Mouse (Mus musculus): Measurements from ENCODE around the gene Kcnk1.

Gene Kcnk1

DNA sequence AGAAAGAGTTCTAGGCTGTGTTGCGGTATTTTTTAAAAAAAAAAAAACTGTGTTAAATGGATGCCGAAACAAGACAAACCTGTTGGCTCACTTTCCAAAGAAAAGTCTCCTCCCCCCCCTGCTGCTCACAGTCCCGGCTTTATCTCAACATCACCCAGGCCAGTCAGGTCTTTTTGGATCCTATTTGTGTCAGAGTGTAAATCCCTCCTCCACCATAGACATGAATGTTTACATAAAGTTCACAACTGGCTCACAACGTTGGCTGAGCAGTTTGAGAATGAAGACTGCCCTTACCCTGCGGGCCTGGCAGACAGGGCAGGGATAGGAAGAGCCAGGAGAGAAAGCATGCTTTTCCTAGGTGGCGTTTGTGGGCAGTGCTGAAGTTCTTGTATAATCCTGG, 2.0 kb downstream of the Kcnk1 start:
- DNase-seq, result no peak

DNA sequence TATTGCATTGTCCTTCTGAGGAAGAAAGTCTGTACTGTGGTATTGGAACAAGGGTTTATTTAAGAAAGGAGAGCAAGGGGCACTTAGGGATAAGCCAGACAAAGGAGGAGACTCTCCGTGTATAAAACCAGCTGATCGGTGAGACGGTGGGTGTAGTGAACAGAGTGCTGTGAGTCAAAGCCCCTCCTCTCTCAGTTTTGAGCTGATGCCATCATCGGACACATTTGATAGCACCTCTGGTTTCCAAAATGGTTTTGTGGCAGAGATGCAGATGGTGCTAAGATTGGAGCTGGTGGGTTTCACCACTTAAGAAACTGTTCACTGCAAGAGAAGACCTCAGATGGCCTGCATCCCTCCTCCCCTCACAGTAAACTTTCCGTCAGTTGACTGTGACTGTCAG, 2.6 kb downstream of the Kcnk1 start:
- no peak for DNase-seq

DNA sequence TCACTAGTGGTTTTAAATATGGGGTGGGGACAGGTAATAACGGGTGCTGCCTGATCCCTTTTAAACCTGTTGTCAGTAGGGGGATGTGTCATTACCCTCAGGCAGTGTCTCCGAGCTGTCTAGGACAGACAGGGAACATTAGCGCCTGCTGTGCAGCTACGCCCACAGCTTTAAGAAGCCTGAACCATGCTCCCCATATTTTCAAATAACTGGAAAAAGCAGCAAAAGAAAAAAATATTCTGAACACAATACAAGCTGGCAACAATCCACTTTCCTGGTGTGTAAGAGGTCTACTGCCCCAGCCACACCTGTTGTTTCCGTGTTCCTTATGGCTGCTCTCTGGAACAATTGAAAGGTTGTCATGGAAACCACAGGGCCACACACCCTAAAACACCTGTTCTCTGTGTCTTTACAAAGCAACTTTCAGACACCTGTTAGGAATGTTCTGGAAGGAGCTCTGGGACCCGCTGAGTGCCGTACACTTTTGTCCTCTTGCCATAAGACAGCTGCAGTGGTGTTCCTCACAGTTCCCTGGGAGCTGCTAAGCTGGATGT, 4.9 kb downstream of the Kcnk1 start:
- DNase-seq, result no peak

DNA sequence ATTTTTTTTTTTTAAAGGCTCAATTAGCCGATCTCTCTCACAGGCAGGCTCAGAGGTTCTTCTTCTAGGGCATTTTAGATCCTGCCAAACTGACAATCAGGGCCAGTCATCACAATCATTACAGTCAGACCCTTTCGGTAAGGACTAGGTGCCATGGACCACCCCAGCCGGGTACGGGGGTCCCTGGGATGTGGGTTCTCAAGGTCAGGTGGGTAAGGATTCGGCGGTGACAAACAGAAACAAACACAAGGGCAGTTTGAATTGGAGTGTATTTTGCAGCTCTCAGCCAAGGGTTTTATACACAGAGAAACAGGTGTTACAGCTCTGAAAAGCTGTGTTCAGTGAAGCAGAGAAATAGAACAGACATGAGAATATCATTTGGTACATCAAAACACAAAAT, 8.6 kb downstream of the Kcnk1 start:
- DNase-seq, result no peak

DNA sequence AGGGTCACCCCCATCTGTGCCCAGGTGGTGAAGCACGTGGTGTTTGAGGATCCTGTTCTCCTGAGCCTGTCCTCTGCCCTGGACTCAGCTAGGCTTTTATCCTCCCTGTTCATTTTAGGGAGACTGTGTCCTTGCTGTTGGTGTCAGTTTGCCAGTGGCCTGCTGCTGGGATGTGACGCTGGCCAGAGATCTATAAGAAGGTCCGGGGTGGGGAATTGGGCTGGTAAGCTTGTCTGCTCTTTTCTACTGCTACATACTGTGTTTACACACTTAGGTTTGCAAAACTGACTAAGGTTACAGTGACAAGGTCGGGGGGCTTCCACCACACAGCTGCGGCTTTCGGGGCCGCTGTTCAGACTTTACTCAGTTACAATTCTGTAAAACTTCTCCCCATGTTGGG, 10.0 kb downstream of the Kcnk1 start:
- no peak for DNase-seq

DNA sequence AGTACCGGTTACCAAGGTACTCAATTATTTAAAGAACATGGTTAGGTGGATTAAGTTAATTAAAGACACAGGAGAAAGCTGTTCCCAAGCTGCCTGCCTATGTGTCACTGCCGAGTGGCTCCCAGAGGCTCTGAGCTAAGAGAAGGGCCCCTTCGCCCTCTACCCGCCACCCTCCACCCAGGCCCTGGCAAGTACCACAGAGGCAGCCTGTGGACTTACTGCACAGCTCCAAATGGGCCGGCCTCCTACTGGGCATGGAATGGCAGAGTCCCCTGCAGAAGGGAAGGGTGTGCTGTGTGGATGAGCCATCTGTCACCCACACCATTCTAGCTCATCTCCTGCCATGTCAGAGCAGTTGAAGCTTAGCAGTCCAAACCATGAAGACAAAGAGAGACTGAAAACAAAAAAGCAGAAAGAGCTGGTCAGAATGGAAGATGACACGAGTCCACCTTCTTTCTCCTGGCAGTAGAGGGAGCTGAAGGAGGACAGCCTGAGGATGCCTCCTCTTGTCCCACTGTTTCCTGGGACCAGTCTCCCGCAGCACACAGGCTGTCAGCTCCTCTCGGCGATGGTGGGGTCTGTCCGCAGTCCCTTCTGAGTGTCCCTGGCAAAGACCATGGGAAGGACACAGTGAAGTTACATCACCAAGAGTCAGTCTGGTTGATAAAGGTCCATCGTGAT, 11.5 kb downstream of the Kcnk1 start:
- no peak for DNase-seq

DNA sequence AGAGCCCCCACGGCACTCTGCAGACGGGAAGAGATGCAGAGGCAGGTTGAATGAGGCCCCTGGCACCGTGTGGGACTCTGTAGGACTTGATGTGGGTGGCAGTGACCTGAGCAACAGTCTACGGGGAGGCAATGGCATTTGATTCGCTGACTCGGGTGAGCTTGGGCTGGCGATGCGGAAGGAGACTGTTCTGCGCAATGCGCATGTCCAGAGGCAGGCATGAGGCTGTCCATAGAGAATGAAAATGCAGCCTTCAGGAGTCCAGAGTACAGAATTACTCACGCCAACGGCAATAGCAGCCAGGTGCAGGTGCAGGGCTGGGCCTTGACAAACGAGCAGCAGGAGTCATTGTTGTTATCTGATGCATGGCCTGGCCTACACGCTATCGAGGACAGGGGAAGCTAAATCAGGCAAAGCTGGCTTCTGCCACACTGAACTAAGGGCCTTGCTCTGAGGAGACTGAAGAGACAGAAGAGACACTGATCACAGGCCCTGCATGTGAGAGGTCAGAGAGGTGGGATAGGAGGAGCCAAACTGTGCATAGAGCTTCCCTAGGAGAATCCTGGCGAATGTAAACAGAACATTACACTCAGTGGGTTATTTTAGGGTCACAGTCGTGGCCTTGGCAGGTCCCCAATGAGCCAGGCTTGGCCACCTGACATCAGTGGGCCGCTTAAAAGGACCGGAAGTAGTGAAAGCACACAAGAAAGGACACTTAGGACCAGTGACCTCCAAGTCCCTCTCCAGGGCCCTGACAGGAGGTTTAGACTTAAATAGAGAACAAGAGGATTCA, 12.8 kb downstream of the Kcnk1 start:
- DNase-seq, result no peak

DNA sequence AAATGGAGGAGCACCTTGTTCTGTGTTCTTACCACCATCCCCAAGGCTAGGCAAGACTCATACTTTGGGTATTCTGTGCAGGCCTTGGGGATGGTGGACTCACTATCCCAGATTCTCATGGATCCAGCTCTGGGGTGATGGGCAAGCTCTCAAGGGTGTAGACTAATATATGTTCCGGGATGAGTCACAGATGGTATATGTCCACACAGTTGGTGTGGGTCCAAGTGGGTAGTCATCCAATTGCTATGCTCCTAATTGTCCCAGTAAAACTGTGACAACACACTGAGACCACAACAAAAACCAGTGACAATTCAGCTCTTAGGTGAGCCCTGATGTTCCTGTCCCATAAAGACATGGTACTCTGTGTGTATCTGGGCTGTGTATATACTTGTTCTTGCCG, 14.0 kb downstream of the Kcnk1 start:
- DNase-seq, result no peak

DNA sequence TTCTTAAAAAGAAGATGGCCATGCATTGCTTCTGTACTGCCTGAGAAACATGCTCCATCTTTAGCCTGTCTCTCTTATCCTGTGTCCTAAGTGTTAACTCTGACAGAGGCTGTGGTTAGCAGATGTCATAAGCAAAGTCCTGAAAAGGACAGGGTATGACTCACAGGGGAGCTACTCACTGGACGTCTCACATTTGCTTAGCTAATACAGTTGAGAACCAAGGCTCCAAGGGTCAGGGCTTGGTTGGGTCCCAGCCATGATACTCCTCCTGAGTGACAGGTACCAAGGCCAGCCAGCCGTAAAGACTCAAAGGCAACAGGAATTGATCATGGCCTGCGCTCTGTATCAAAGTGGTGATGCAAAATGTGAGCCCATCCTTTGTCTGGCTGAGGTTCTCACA, 15.9 kb downstream of the Kcnk1 start:
- no peak for DNase-seq

DNA sequence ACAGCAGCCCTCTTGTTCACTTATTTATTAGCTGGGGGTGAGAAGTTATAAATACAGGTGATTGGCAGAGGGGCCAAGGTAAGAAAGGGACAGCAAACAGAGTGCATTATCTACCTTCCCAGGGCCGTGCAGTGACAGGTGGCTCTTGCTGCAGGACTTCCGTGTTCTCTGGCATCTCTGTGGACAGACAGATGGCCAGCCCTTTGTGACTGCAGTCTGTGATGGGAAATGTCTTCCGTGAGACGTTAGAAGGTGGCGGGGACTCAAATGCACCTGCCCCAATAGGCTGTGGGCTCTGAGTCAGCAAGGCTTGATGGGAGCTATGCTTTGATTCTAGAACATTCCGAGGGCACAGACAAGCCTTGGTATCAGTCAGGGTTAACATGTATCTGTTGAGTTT, 17.4 kb downstream of the Kcnk1 start:
- DNase-seq, result no peak

DNA sequence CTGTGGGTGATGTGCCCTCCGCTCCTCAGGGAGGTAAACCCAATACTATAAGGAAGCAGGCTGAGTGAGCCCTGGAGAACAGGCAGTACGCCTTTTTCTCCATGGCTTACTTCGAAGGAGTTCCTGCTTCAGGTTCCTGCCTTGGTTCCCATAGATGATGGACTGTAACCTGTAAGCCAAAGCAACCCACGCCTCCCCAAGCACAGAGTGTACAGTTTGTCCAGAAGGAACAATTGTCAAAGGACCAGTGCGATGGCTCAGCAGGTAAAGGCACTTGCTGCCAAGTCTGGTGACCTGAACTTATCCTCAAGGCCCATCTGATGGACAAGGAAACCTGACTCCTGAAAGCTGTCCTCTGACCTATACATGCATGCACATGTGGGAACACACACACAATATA, 18.7 kb downstream of the Kcnk1 start:
- no peak for DNase-seq

DNA sequence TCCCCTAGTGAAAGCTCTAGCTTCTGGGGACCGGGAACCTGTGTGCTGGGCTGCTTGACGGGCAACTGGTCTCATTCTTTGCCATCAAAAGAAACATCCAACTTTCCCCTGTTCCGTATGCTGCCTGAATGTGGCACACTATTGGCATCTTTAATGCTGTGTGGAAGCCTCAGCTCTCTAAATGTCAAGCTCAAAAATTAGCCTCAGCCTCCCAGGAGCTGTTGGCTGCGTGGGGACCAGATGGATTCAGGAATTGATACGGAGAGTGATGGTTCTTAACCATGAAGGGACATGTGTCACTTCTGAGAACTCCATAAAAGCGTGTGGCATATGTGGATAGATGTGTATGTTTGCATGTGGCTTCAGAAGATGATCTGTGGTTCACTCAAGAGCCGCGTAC, 27.0 kb downstream of the Kcnk1 start:
- DNase-seq, result no peak

DNA sequence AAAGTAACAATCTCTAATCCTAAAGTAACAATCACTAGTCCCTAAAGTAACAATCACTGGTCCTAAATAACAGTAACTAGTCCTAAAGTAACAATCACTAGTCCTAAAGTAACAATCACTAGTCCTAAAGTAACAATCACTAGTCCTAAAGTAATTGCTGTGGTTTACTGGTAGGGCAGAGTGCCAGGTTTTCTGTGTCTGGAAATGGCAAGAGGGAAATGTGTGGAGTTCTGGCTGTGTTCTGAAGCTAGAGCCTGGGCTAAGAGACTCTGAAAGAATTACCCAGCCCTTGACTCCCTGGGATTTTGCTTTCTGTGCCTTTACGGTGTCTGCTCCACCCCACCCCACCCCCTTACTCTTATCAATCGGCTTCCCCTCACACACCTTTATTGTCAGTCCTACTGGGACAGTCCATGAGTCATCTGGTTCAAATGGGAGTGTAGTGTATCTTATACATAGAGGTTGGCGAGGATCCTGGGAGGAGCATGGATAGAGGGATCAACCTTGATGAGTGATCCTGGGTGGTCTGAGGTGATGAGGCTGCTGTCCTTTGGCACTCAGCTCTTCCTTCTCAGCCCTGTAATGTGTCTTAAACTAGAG, 28.8 kb downstream of the Kcnk1 start:
- DNase-seq, result no peak

DNA sequence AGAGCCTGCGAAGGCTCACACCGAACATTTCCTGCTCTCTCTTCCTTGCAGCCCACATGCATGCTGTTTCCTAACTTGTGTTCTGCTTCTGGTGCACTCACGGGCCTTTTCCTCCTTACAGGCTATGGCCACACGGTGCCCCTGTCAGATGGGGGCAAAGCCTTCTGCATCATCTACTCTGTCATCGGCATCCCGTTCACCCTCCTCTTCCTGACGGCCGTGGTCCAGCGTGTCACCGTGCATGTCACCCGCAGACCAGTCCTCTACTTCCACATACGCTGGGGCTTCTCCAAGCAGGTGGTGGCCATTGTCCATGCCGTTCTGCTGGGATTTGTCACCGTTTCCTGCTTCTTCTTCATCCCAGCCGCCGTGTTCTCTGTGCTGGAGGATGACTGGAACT, 29.9 kb downstream of the Kcnk1 start:
- DNase-seq, result no peak

DNA sequence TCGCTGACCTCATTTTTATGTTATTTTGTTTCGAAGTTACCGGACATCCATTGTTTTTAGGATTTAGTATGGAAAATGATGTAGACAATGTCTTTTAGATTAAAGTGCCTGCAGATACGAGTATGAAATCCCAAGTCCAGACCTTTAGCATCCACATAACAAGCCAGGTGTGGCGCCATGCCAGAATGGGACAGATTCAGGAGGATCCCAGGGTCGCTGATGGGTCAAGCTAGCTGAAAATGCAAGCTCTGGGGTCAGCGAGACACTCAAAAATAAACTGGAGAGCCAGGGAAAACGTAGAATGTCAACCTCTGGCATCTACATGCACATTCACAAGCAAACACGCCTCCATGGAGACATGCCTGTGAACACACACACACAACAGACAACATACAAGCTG, 31.2 kb downstream of the Kcnk1 start:
- no peak for DNase-seq

DNA sequence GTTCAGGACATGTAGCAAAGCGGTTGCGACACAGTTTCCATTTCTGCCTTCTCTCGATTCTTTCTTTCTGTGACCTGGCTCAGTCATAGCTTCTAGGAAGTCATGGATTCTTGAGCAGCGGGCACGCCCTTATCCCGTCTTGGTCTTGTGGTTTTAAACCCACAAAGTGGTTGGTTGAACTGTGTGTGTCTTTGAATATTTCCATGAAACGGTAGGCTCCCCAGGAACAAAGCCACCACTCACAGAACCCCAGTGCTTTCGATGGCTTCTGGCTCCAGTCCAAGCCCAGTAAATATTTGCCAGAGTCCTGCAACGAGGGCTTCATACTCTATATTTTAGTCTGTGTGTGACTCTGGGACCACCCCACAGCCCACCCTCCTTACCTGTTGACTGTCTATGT, 31.6 kb downstream of the Kcnk1 start:
- no peak for DNase-seq

DNA sequence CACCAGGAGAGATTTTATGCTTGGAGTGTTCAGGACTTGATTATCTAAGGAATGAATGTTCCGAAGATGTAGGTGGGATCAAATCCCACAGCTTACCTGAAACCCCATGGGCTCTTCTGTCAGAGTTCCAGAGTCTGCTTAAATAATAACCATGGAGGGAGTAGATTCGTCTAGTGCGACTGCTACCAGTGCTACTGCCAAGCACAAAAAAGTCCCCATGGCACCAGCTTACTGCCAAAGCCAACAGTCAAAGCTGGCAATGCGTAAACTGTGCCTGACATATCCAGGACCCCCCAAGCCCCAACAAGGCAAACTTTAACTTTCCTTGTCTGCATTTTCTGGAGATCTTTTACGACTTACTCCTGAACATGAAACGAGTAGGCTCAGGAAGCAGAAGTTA, 32.5 kb downstream of the Kcnk1 start:
- DNase-seq, result no peak

DNA sequence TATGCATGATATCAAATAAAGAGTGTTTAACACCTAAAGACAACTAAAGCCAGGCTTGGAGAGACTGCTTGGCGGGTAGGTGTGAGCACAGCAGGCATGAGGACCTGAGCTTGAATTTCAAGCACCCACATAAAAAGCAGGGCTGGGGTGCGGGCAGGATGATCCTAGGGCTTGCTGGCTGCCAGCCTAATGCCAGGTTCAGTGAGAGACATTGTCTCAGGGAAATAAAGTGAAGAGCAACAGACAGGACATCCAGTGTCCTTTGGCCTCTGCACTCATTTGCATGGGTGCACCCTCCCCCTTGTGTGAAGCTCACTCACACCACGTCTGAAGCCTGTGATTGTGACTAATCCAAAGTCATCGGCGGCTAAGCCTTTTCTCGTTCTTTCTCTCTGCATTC, 34.0 kb downstream of the Kcnk1 start:
- DNase-seq, result no peak

DNA sequence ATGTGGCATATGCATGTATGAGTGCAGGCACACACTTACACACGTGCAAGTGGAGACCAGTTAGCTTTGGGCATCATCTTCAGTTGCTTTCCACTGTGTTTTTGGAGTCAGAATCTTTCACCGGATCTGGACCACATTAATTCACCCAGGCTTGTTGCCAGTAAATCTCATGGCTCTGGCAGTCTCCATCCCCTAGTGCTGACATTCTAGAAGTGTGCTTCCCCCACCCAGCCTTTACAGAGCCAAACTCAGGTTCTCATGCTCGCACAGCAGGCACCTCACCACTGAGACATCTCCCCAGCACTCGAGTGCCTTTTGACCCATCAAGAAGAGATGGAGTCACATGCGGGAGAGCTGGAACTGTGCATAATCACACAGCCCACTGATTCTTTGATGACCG, 37.8 kb downstream of the Kcnk1 start:
- no peak for DNase-seq

DNA sequence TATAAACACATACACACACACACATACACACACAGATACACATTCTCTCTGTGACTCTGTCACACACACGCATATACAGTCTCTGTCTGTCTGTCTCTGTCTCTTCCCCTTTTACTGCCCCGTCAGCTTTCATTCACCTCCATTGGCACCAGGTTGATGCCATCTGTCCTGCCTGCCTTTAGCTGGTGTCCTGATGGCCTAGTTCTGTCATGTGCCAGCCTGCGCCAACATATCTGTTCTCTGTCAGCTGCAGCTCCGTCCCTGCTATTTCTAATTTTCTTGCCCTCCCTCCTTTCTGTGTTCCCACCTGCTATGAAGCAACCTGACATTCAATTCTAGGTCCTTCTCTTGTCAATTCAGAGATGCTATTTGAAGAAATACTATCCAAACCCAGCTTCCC, 40.1 kb downstream of the Kcnk1 start:
- no peak for DNase-seq

DNA sequence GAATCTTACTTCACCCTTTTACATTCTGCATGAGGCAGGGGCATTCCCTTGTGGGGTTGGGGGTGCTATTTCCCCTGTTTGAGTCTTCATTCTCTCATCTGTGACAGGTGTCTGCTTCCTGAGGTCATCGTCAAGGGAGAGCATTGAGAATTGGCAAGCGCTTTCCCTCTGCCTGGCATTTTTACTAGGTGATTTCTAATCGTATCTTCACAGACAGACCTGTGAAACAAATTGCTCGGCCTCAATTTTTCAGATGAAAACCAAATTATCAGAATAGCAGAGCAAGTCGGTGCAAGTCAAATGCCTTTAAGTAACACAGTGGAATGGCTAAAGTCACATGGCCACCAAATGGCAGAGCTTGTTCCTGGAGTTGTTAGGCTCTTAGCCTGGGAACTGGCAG, 41.4 kb downstream of the Kcnk1 start:
- no peak for DNase-seq

DNA sequence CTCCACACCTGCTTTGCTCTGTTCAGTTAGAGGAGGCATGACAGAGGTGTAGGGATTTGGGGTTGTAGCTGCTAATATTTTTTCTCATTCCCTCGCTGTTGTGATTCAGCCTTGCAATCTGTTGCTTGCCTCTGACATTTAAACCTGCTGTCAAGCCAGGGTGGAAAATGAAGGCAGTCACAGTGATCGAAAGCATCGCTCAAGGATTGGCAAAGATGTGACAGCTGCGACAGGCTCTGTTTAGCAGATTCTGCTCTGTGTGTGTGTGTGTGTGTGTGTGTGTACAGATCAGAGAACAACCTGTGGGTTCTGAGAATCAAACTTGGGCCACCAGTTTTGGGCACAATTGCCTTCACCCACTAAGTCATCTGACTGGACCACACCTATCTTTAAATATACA, 50.8 kb downstream of the Kcnk1 start:
- no peak for DNase-seq

DNA sequence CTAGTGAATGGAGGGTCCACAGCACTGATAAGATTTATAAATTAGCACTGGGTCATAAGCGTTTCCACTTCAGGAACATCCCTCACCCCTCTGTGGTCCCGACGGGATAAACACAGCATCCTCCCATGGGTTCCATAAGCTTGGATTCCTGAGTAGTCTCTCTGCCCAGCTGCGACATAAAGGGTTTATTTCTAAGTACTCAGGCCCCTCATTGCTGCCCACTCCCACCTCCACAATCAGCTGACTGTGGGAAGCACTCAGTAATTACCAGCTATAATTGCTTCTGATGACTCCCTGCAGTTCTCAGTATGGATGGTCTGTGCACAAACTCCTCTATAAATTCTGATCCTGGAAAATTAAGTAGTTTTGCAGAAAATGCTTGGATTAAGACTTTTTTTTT, 58.9 kb downstream of the Kcnk1 start:
- DNase-seq, result no peak

DNA sequence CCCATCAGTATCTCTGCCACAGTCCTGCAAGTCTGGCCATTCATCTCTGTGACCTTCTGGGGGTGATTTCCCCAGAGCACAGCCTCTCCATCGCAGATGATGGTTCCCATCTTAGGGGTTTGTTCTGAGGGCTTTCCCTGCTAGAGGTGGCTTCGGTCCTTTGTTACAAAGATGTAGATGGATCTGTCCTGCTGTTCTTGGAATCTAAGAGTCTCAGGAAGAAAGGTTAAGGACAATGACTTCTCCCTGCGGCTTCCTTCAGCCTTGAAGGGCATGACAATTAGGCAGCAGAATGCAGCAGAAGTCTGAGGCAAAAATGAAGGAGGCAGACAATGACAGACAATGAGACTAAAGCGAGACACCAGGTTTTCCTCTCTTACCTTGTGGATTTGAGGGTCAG, 63.9 kb downstream of the Kcnk1 start:
- no peak for DNase-seq

All from spleen, adult 18-20 months (tissue).